Mouse (Mus musculus): ENCODE measurements around the gene Slc6a12. TPM values are rescaled to one million over a fixed set of nuclear protein-coding genes. Genes with fewer than 3 reads are reported as not detected.
A peak's percentile ranks its signal among the peaks of the same experiment; 100 is the strongest.

Slc6a12 gene
- polyA plus RNA-seq, 1 experiment from 2014 or later: 2.4 TPM

- 0 out of 2 replicates have a peak, but pooled peaks cover 3% of the 10 kb centered on the region for H3K36me3 ChIP-seq (ENCODE audit: control insufficient read depth, insufficient read depth, low read length)
- no peaks in the 10 kb centered on the region for H3K27me3 ChIP-seq (replicated peaks; ENCODE audit: control insufficient read depth, insufficient read depth, low read length)
- no peaks in the 10 kb centered on the region for H3K9me3 ChIP-seq (ENCODE audit: control insufficient read depth, low read length)
- peaks cover 5% of the 10 kb centered on the region; the same call in 1 of the 2 replicates for H3K4me1 ChIP-seq (ENCODE audit: control insufficient read depth, insufficient read depth, low read depth, low read length)
- H3K4me3 ChIP-seq (ENCODE audit: low read length): no peak overlapping the region
- H3K27ac ChIP-seq (ENCODE audit: low read depth, low read length): no peak overlapping the region
- no peak overlapping the region for H3K4me2 ChIP-seq (ENCODE audit: low read length)
- ATAC-seq: no peak
- 85% methylated on average over 3 of the region's 3 CpGs for WGBS
- no peak overlapping the region for H3K9ac ChIP-seq (ENCODE audit: low read depth, low read length)
These were observed 42.5 kb downstream of the Slc6a12 start for GRCm38 (mm10) chr6:121385397-121385796.

GRCm38 (mm10) chr6:121392610-121393252, 49.9 kb downstream of the Slc6a12 start:
- H3K9ac ChIP-seq (ENCODE audit: low read depth, low read length): no peak overlapping the region
- ATAC-seq: no peak
- 0 out of 2 replicates have a peak, but pooled peaks cover 5% of the 10 kb centered on the region for H3K36me3 ChIP-seq (ENCODE audit: control insufficient read depth, insufficient read depth, low read length)
- H3K27me3 ChIP-seq (replicated peaks; ENCODE audit: control insufficient read depth, insufficient read depth, low read length): no peaks in the 10 kb centered on the region
- no peak overlapping the region for H3K4me2 ChIP-seq (ENCODE audit: low read length)
- no peak overlapping the region for H3K27ac ChIP-seq (ENCODE audit: low read depth, low read length)
- no peak overlapping the region for H3K4me3 ChIP-seq (ENCODE audit: low read length)
- H3K4me1 ChIP-seq (ENCODE audit: control insufficient read depth, insufficient read depth, low read depth, low read length): no peaks in the 10 kb centered on the region
- WGBS: 87% methylated on average over 4 of the region's 4 CpGs
- peaks cover 5% of the 10 kb centered on the region for H3K9me3 ChIP-seq (ENCODE audit: control insufficient read depth, low read length)

- no peak for ATAC-seq
- Histone ChIP-seq H3K36me3 (ENCODE audit: control insufficient read depth, insufficient read depth, low read length) (no peaks in the 10 kb centered on the region), H3K9ac (ENCODE audit: low read depth, low read length) (no peak overlapping the region), H3K4me3 (ENCODE audit: low read length) (no peak overlapping the region), H3K27ac (ENCODE audit: low read depth, low read length) (no peak overlapping the region), H3K4me1 (ENCODE audit: control insufficient read depth, insufficient read depth, low read depth, low read length) (peaks cover 17% of the 10 kb centered on the region), H3K27me3 (replicated peaks; ENCODE audit: control insufficient read depth, insufficient read depth, low read length) (no peaks in the 10 kb centered on the region), H3K9me3 (ENCODE audit: control insufficient read depth, low read length) (no peaks in the 10 kb centered on the region), H3K4me2 (ENCODE audit: low read length) (no peak overlapping the region)
- 95% methylated on average over 6 of the region's 6 CpGs for WGBS
These were observed 58.3 kb downstream of the Slc6a12 start for GRCm38 (mm10) chr6:121401140-121401539.

- Histone ChIP-seq H3K4me2 (ENCODE audit: low read length) (no peak overlapping the region), H3K9ac (ENCODE audit: low read depth, low read length) (no peak overlapping the region)
- 68% methylated on average over 14 of the region's 14 CpGs for WGBS
These were observed 59.2 kb downstream of the Slc6a12 start for GRCm38 (mm10) chr6:121401826-121402660.

GRCm38 (mm10) chr6:121402661-121403244, 59.9 kb downstream of the Slc6a12 start:
- Histone ChIP-seq H3K27ac (ENCODE audit: low read depth, low read length) (peak overlapping the region; percentile 57), H3K4me1 (ENCODE audit: control insufficient read depth, insufficient read depth, low read depth, low read length) (peaks cover 20% of the 10 kb centered on the region), H3K36me3 (ENCODE audit: control insufficient read depth, insufficient read depth, low read length) (no peaks in the 10 kb centered on the region), H3K4me2 (ENCODE audit: low read length) (no peak overlapping the region), H3K9ac (ENCODE audit: low read depth, low read length) (0 out of 2 replicates have a peak overlapping the region, but pooled peaks have one; percentile 35), H3K27me3 (replicated peaks; ENCODE audit: control insufficient read depth, insufficient read depth, low read length) (no peaks in the 10 kb centered on the region), H3K9me3 (ENCODE audit: control insufficient read depth, low read length) (no peaks in the 10 kb centered on the region), H3K4me3 (ENCODE audit: low read length) (no peak overlapping the region)
- WGBS: 44% methylated on average over 8 of the region's 8 CpGs
- ATAC-seq: peak; percentile 62

More at GRCm38 (mm10) chr6:121401826-121402660, 59.2 kb downstream of the Slc6a12 start:
- H3K4me1 ChIP-seq (ENCODE audit: control insufficient read depth, insufficient read depth, low read depth, low read length): peaks cover 17% of the 10 kb centered on the region
- H3K4me3 ChIP-seq (ENCODE audit: low read length): no peak overlapping the region
- H3K9me3 ChIP-seq (ENCODE audit: control insufficient read depth, low read length): no peaks in the 10 kb centered on the region
- H3K27me3 ChIP-seq (replicated peaks; ENCODE audit: control insufficient read depth, insufficient read depth, low read length): no peaks in the 10 kb centered on the region
- peak overlapping the region; percentile 57; the same call in 1 of the 2 replicates for H3K27ac ChIP-seq (ENCODE audit: low read depth, low read length)
- H3K36me3 ChIP-seq (ENCODE audit: control insufficient read depth, insufficient read depth, low read length): no peaks in the 10 kb centered on the region
- ATAC-seq: peak; percentile 80

GRCm38 (mm10) chr6:121405311-121405710, 62.4 kb downstream of the Slc6a12 start:
- no peak for ATAC-seq
- H3K9ac ChIP-seq (ENCODE audit: low read depth, low read length): no peak overlapping the region
- no peak overlapping the region for H3K4me2 ChIP-seq (ENCODE audit: low read length)
- H3K36me3 ChIP-seq (ENCODE audit: control insufficient read depth, insufficient read depth, low read length): no peaks in the 10 kb centered on the region
- H3K4me3 ChIP-seq (ENCODE audit: low read length): no peak overlapping the region
- H3K27me3 ChIP-seq (replicated peaks; ENCODE audit: control insufficient read depth, insufficient read depth, low read length): no peaks in the 10 kb centered on the region
- H3K9me3 ChIP-seq (ENCODE audit: control insufficient read depth, low read length): no peaks in the 10 kb centered on the region
- H3K4me1 ChIP-seq (ENCODE audit: control insufficient read depth, insufficient read depth, low read depth, low read length): peaks cover 22% of the 10 kb centered on the region
- WGBS: 85% methylated on average over 8 of the region's 8 CpGs
- H3K27ac ChIP-seq (ENCODE audit: low read depth, low read length): no peak overlapping the region

GRCm38 (mm10) chr6:121407571-121408011, 64.7 kb downstream of the Slc6a12 start:
- no peak overlapping the region for H3K9ac ChIP-seq (ENCODE audit: low read depth, low read length)

GRCm38 (mm10) chr6:121412558-121413297, 69.9 kb downstream of the Slc6a12 start:
- 10% methylated on average over 44 of the region's 46 CpGs for WGBS
- no peak overlapping the region for H3K27ac ChIP-seq (ENCODE audit: low read depth, low read length)
- H3K9me3 ChIP-seq (ENCODE audit: control insufficient read depth, low read length): no peaks in the 10 kb centered on the region
- no peak overlapping the region for H3K9ac ChIP-seq (ENCODE audit: low read depth, low read length)
- H3K36me3 ChIP-seq (ENCODE audit: control insufficient read depth, insufficient read depth, low read length): no peaks in the 10 kb centered on the region
- H3K4me3 ChIP-seq (ENCODE audit: low read length): peak overlapping the region; percentile 10; the same call in 1 of the 2 replicates
- H3K4me1 ChIP-seq (ENCODE audit: control insufficient read depth, insufficient read depth, low read depth, low read length): peaks cover 2% of the 10 kb centered on the region
- ATAC-seq: peak; percentile 37; the same call in 1 of the 2 replicates
- peaks cover 12% of the 10 kb centered on the region for H3K27me3 ChIP-seq (replicated peaks; ENCODE audit: control insufficient read depth, insufficient read depth, low read length)
- peak overlapping the region; percentile 41 for H3K4me2 ChIP-seq (ENCODE audit: low read length)

More at GRCm38 (mm10) chr6:121407571-121408011, 64.7 kb downstream of the Slc6a12 start:
- WGBS: 12% methylated on average over 5 of the region's 5 CpGs
- Histone ChIP-seq H3K4me1 (ENCODE audit: control insufficient read depth, insufficient read depth, low read depth, low read length) (peaks cover 18% of the 10 kb centered on the region), H3K27me3 (replicated peaks; ENCODE audit: control insufficient read depth, insufficient read depth, low read length) (0 out of 2 replicates have a peak, but pooled peaks cover 2% of the 10 kb centered on the region), H3K4me2 (ENCODE audit: low read length) (no peak overlapping the region), H3K36me3 (ENCODE audit: control insufficient read depth, insufficient read depth, low read length) (no peaks in the 10 kb centered on the region), H3K27ac (ENCODE audit: low read depth, low read length) (peak overlapping the region; percentile 31; the same call in 1 of the 2 replicates), H3K4me3 (ENCODE audit: low read length) (no peak overlapping the region), H3K9me3 (ENCODE audit: control insufficient read depth, low read length) (no peaks in the 10 kb centered on the region)
- ATAC-seq: peak; percentile 28; the same call in 1 of the 2 replicates
